Mouse (Mus musculus) hindbrain, embryonic 15.5 days (tissue): ENCODE measurements at regions not wholly inside any gene's neighbourhood (a gene's known extent, or its start where the extent isn't known, plus 50 kb on each side); places are given as distances from the start of the nearest gene placed in this dataset.

ENCODE experiments used
- ATAC-seq: fragments of 200-750 bp; cut with Nextera tagmentation; 2 replicates; pipeline ENCODE4 v1.8.0; 2017; ENCODE audit warnings: low read depth, moderate number of reproducible peaks, moderate TSS enrichment; ENCODE audit not compliant: low FRiP score
- H3K27ac ChIP-seq: fragments of 300-500 bp; sonication (generic); replicated peaks from 2 replicates; pipeline ENCODE4 v1.5.1; 2015; ENCODE audit warnings: mild to moderate bottlenecking, inconsistent platforms
- H3K27me3 ChIP-seq: fragments of 300-500 bp; sonication (generic); 2 replicates; pipeline ENCODE4 v1.6.1; 2015; ENCODE audit warnings: control low read depth, inconsistent platforms
- H3K36me3 ChIP-seq: fragments of 300-500 bp; sonication (generic); 2 replicates; pipeline ENCODE4 v1.6.1; 2015; ENCODE audit warnings: control low read depth, inconsistent platforms
- H3K4me1 ChIP-seq: fragments of 300-500 bp; sonication (generic); replicated peaks from 2 replicates; pipeline ENCODE4 v1.6.1; 2015; ENCODE audit warnings: control low read depth, inconsistent platforms
- H3K4me2 ChIP-seq: fragments of 300-500 bp; sonication (generic); 2 replicates; pipeline ENCODE4 v1.6.1; 2015; ENCODE audit warnings: moderate library complexity, mild to moderate bottlenecking, inconsistent platforms
- H3K4me3 ChIP-seq: fragments of 300-500 bp; sonication (generic); 2 replicates; pipeline ENCODE4 v1.5.1; 2015; ENCODE audit warnings: mild to moderate bottlenecking, inconsistent platforms
- H3K9ac ChIP-seq: fragments of 300-500 bp; sonication (generic); 2 replicates; pipeline ENCODE4 v1.6.1; 2015; ENCODE audit warnings: inconsistent platforms
- H3K9me3 ChIP-seq: fragments of 300-500 bp; sonication (generic); 2 replicates; pipeline ENCODE4 v1.6.1; 2016; ENCODE audit warnings: control low read depth, inconsistent platforms
- WGBS: fragments of 180-500 bp; shearing (Covaris S2); methylation state at CpG from one replicate; pipeline ENCODE4 v1.1.7; 2015; 5-methylcytosine and 5-hydroxymethylcytosine counted together

DNA sequence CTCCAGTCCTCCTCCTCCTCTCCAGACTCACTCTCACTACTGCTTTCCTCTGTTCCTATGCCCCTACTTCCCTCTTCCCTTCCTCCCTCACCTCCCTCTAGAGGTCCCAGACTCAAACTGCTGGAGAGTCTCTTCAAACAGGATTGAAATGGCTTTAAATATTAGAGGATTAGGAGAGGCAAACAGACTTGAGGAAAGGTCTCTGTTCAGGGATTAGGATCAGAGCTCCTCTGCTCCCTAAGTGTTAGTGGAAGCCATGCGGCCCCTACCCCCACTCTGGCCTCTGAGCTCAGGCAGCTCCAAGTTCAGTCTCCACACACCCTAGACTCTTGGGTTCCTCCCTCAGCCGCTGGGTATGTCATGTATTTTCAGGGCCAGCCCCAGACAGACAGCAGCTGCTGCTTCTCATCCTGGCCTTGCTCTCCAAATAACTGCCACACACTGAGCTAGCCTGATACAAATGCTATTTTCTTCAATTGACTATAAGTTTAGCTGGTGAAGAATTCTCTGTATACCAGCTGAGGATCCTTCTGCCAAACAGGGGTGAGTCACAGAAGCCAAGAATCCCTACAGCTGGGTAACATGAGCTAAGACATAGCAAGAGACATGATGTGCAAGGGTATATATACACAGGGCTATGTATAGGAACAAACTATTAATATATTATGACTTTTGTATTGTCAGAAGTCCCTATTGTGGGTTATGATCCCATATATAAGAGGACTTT is 55.2 kb upstream of the Nxpe4 start:
- H3K4me2 ChIP-seq = no peak overlapping the region
- no peaks in the 10 kb centered on the region for H3K27me3 ChIP-seq
- H3K4me3 ChIP-seq = no peak overlapping the region
- ATAC-seq = no peak
- no peaks in the 10 kb centered on the region for H3K36me3 ChIP-seq
- 68% methylated on average over 2 of the region's 2 CpGs for WGBS
- H3K9ac ChIP-seq = no peak overlapping the region
- no peaks in the 10 kb centered on the region for H3K9me3 ChIP-seq
- H3K4me1 ChIP-seq = peaks cover 10% of the 10 kb centered on the region
- H3K27ac ChIP-seq = no peak overlapping the region

DNA sequence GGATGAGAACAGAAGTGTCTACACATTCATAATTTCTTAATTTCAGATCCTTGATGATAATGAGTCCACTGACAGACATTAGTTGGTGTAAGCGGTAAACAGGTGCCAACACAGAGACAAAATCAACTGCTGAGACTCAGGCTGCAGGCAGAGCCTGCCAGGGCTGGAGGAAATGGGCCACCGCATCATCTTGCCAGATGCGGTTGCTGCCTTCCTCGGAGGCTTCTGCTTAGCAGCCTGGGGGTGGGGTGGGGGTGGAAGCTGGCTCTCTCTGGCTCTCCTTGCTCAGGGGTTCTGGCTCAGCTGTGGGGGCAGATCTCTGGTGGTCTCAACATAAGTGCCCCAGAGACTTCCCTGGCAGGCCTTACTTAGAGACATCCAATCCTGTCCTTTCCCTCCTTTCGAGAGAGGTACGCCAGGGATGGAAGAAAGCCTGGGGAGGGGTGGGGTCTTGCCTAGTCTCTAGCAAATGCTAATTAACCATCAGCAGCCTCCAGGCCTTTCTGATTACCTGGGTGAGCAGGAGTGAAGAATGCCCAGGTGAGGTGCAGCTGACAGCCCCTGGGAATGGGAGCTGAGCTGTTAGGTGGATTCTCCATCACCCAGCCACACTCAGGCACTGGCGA is 52.7 kb upstream of the Nxpe4 start:
- H3K9me3 ChIP-seq = no peaks in the 10 kb centered on the region
- H3K36me3 ChIP-seq = no peaks in the 10 kb centered on the region
- no peak overlapping the region for H3K4me3 ChIP-seq
- ATAC-seq = no peak
- H3K4me2 ChIP-seq = no peak overlapping the region
- no peak overlapping the region for H3K27ac ChIP-seq
- H3K9ac ChIP-seq = no peak overlapping the region
- peaks cover 13% of the 10 kb centered on the region for H3K4me1 ChIP-seq
- no peaks in the 10 kb centered on the region for H3K27me3 ChIP-seq
- WGBS = 48% methylated on average over 7 of the region's 7 CpGs

DNA sequence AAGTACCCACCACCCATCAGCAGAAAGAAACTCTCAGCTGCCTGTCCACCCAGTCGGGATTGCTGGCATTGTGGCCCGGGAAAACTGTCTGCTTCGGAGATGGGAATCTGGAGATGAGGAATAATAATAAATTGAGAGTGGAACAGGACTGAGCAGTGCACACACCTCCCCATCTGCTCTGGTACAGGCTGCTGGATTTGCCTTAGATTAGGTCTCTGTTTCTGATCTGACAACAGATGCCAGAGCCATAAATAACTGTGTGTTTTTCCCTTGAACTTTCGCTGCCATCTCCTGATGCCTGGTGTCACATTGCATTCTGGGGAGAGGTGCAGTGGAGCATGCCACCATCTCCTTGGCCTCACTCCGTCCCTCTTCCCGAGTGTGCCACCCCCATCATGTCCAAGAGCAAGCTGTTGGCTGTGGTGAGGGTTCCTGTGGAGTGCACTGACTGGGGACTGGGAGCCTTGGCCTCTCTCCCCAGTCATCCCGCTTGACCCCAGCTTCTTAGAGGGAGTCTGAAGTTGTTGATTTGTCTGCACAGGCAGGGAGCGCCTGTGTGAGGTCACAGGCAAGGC is 50.4 kb upstream of the Nxpe4 start:
- no peak overlapping the region for H3K4me2 ChIP-seq
- no peaks in the 10 kb centered on the region for H3K27me3 ChIP-seq
- H3K36me3 ChIP-seq = no peaks in the 10 kb centered on the region
- ATAC-seq = 0 out of 2 replicates have a peak, but pooled peaks have one; percentile 27
- H3K27ac ChIP-seq = no peak overlapping the region
- H3K9me3 ChIP-seq = no peaks in the 10 kb centered on the region
- H3K4me1 ChIP-seq = peaks cover 13% of the 10 kb centered on the region
- no peak overlapping the region for H3K4me3 ChIP-seq
- no peak overlapping the region for H3K9ac ChIP-seq
- WGBS = 52% methylated on average over 8 of the region's 8 CpGs
